Mouse (Mus musculus) T-cell, adult 2 months (primary cell): ENCODE data around the gene Gm16253.

Experiments
- DNase-seq: peaks from one replicate; pipeline ENCODE4 v3.0.0; 2022; ENCODE audit warnings: low spot score

The Gm16253 gene

DNA sequence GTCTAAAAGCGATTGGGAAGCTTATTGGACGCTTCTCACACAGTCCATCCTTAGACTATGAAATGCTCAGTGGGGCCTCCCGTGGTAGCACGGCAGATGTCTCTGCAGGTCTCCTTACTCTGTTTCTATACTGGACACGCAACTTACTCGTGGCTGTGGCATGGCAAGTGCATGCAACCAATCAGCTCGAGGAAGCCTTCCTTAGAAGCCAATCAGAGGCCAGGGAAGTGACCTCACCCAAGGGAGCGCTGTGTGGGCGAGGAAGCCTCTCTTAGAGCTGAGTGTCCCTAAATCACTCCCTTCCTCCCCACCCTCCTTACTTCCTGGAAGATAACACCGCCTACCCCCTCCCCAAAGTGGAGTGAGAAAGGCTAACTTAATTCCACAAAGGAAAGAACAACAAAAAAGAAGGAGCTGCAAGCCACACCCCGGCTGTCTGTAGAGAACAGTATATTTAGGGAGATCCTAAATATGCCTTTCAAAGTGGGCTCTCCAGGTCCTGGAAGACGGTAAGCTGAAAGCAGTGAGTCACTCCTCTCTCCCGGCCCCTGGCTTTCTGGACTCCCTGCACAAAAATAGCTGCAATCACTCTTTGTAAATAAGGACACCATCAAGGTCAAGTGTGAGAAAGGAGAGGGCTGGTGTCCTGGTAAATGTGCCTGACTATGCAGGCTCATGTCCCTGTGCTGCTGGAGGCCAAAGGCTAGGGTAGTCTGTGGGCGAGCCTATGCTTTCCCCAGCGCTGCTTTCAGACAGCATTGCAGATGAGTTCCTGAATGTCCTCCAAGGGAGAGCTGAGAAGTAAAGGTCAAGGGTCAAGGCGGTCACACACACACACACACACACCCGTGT lies at the start of gene Gm16253:
Gene Gm16253, plus strand, starts transcription at position 295 of the 852 bp plus-strand sequence.
- peak; percentile 82 for DNase-seq

DNA sequence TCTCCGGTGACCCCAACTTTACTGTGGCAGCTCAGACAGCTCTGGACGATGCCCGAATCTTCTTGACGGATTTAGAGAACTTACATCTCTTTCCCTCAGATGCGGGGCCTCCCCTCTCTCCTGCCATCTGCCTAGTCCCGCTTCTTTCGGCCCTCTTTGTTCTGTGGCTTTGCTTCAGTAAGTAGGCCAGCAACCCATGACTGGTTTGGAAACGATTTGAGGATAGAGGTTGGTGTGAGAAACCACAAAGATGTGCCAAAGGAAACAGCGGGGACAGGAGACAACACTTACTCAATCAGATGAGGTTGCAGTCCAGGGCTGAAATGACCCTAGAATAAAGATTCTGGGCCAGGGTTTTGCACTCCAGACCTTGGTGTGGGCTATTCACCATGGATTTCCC lies 48.3 kb upstream of the Gm16253 start:
- DNase-seq = no peak

DNA sequence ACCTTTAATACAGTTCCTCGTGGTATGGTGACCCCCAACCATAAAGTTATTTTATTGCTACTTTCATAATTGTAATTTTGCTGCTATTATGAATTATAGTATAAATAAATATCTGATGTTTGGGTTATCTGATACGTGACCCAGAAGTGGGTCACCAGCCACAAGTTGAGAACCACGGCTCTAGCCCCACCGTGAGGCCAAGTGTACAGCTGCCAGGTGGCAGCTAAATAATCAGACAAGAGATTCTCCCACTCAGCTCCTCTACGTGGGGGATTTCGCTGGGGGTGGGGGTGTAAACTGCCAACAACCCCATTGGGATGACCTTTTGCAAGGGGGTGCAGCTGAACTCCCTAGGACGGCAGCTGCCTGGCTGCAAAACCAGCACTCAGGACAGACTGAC lies 44.7 kb upstream of the Gm16253 start:
- no peak for DNase-seq

DNA sequence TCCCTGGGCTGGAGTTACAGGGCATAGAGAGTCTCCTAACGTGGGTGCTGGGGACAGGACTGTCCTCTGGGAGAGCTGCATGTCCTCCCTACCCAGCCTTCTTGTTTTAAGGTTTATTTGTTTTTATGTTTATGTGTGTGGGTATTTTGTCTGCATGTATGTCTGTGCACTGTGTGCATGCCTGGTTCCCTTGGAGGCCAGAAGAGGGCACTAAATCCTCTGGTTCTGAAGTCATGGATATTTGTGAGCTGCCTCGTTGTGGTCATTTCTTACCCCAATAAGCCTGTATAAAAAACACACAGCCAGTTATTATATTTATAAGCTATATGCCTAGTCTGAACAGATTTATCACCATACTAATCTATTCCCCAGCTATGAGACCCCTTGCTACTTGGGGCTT lies 42.5 kb upstream of the Gm16253 start:
- no peak for DNase-seq

DNA sequence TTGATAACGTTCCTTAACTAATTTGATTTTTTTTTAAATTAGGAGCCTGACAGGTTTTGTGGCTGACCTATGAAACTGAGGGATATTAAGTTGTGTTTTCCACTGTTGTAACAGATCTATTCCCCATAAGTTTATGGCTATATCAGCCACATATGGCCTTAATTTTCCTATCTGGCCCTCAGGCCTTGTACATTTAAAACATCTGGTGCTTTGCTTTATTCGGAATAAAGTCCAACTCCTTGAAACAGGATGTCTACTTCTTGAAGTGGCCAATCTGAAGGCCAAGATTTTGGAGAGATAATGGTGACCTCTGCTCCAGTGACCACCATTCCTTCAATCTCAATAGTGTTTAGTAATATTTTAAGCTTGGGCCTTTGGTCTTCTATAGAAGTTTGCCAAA lies 37.5 kb upstream of the Gm16253 start:
- no peak for DNase-seq

DNA sequence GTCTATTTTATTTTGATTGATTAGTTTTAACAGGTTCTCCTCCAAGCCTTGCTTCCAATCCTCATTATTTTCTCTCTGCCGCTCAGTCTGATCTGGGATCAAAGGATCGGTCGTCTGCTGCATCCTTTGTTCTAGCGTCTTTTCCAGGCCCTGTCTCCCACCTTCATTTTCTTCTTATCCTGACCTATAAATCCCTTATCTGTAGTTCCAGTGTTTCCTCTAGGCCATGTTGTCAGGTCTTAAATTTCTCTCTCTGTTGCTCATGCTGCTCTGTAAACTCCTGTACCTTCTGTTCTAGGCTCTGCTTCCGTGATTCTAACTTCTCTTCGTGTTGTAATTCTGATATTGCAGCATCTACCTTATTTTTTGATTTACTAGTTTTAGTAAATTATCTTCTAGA lies 36.0 kb upstream of the Gm16253 start:
- no peak for DNase-seq

DNA sequence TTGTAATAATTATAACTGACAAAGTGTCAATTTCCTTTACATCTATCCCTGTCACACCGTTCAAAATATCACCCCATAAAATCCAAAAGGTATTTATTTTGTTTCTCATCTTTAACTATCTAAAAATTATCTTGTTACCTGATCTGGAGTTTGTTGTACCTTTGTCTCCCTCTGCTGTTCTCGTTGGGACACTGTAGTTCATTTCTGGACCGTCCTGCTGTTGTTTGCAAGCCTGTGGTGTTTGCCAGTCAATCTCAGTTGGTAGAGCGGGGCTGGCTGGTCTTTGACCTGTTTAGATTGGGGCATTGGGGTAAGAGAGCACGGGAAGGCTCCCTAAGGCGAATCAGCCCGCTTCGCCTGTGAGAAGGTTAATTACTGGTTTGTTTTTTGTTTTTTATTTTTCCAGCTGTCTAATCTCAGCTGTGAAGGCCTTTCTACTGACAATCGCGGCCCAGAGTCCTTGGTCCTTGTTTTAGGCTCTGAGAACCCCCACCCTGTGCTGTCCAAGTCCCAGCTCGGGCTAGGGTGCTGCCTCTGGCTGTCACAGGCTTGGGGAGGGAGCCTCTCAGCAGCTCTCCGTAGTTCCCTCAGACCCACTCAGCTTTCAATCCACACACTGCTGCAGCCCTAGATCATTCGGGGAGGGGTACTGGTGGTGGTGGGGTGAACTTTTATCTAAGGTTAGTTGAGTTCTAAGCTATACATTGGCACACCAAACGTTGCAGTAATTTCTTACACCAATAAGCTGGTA lies 35.3 kb upstream of the Gm16253 start:
- no peak for DNase-seq

DNA sequence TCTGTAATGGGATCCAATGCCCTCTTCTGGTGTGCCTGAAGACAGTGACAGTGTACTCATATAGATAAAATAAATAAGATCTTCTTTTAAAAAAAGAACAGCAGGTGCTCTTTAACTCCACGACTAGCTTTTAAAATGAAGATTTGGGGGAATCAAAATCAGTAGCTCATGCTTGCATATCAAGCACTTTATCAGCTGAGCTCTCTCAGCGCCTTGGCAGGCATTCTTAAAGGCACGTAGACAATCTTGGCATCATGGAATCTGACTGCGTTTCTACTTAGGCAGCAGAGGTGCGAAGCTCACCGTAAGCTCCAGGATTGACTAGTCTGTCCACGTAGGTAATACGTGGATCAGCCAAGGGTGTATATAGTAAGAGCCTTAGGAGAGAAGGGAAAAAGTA lies 34.2 kb upstream of the Gm16253 start:
- DNase-seq = no peak

DNA sequence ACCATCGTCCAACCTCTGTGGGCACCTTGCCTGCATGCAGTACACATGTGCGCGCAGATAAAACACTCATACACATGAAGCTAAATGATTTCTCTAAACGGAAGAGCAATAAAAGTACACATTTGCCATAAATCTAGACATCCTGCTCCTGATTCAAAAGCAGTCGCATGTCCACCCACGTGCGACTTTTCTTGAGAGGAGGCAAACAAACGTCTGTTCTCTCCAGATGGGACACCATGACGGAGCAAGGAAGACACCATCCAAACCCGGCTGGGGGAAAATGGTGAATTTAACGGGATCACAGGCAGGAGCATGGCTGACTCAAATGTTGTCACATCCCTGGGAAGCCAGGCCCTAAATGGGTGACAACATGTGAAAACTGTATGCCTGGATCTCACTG lies 33.4 kb upstream of the Gm16253 start:
- DNase-seq = no peak

DNA sequence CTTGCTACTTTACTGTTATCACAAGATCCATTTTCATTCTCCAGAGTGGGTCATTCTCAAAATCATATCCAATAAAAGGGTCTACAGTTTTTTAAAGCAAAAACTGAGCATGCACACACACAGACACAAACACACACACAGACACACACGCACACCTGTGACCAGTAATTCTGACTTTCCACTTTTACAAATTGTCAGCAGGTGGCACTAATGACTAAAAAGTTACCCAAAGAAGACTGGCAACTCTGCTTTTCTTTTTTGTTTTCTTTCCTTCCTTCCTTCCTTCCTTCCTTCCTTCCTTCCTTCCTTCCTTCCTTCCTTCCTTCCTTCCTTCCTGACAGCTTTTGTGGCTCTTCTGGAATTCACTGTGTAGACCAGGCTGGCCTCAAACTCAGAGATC lies 31.2 kb upstream of the Gm16253 start:
- DNase-seq = no peak

DNA sequence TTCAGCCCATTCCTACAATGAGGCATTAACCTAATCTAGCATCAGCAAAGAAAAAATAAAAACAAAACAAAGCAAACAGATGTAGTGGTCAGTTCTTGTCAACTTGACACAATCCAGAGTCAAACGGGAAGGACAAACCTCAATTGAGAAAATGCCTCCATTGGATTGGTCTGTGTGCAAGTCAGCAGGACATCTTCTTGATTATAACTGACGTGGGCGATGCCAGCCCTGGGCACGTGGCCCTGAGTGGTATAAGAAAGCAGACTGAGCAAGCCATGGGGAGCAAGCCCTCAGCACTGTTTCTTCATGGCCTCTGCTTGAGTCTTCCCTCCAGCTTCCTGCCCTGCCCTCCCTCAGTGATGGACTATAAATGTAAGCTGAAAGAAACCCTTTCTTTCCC lies 29.9 kb upstream of the Gm16253 start:
- DNase-seq = no peak

DNA sequence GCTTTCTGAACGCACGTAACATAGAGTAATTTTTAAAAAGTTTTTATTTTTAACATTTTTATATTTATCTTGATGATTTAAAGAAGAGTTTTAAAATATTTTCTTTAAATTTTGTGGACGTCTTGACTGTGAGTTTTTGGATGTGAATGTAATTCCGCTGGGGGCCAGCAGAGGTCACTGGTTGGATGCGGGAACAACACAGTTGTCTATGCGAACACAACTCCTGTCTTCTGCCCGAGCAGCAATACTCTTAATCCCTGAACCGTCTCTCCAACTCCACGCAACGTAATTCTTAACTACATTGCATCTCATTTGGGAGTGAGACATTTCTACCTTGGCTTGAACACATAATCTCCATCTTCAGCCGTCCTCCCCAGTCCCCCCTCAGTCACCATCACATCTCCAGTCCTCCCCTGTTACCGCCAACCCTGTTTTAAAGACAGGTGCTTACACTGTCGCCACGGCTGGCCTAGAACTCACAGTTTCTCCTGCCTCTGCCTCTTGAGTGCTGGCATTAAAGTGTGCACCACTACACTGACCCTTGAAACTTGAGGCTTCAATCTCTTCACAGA lies 29.3 kb upstream of the Gm16253 start:
- DNase-seq = peak; percentile 77

DNA sequence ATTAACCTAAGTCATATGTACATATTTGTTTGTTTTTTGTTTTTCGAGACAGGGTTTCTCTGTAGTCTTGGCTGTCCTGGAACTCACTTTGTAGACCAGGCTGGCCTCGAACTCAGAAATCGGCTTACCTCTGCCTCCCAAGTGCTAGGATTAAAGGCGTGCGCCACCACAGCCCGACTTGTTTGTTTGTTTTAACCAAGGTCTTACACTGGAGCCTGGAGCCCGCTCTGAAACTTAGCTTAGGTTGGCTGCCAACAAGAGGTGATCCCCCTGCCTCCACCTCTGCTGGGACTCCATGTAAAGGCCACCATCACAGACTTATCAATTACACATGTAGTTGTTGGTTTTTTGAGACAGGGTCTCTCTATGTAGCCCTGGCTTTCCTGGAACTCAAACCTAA lies 28.0 kb upstream of the Gm16253 start:
- no peak for DNase-seq

DNA sequence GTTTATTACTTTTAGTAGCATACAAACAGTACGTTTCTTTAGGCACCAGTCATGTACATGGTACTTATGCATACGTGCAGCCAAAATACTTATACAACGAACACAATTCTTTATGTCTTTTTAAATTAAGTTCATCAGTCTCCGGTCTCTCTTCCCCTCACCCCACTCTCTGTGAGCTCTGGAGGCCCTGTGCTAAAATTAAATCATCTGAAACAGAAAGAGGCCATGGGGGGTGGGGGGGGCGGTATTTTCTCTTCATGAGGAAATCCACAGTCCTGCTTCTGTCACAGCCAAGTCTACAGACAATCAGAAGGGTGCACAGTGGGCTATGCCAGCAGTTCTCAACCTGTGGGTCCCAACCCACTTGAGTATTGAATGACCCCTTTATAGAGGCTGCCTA lies 27.4 kb upstream of the Gm16253 start:
- DNase-seq = no peak

DNA sequence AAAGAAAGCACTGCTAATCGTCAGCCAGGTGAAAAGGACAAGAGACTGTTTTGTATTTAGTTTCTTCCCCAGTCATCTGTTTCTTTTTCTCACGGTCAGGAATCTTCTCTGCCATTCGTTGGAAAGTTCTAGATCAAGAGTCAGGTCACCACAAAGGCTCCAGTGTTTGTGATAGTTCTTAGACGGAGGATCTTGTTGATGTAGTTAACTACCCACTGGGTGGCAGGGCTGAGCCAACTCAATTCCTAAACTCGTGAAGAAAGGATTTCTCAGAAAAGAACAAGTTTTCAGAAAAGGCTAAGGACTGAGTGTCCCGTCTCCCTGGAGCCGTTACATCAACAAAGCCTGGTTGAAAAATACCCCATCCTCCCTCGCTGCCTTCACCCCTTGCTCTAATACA lies 25.6 kb upstream of the Gm16253 start:
- DNase-seq = peak; percentile 73

DNA sequence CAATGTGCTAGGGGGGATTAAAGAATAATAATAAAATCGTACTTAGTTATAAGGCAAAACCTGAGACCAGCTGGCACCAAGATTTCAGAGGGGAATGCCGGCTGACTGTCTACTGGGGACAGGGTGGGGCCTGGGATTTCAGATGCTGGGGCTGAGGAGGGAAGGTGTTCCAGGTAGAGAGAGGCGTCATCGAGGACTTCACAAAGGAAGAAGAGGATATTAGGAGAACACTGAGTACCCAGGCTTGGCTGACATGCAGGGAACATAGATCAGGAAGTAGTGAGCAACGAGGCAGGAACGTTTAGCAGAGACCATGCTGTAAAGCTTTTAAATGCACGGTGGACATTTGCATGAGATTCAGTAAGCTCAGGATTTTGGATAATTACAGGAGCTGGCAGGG lies 24.9 kb upstream of the Gm16253 start:
- no peak for DNase-seq

DNA sequence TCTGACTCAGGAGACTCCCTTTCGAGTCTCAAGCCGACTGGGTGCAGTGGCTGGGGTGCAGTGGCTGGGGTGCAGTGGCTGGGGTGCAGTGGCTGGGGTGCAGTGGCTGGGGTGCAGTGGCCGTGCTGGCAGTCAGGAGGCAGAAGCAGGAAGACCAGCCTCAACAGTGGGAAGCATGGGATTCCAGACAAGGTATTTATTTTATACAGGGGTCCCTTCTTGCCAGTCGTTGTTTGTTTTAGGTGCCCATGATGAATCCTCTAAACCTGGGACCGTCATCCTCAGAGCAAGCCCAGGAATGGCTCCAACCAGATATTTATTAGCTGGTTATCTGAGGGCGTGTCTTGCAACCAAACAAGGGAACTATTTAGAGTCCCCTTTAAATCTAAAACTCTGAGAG lies 23.2 kb upstream of the Gm16253 start:
- DNase-seq = no peak

DNA sequence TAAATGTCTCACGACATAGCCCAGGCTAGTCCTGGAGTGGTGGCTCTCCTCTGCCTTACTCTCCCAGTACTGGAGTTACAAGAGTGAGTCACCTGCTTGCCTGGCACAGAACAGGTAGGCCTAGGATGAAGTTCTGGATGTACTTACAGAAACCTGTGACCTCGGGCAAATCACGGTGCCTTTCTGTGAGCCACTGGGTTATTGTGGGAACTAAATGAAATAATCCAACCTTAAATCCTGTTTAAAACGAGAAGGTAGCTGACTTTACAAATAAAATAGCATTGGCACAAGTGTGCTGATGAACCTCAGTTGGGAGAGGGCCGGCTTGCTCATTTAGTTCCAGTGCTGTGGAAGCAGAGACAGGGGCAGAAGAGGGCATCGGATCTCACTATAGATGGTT lies 22.5 kb upstream of the Gm16253 start:
- DNase-seq = no peak

DNA sequence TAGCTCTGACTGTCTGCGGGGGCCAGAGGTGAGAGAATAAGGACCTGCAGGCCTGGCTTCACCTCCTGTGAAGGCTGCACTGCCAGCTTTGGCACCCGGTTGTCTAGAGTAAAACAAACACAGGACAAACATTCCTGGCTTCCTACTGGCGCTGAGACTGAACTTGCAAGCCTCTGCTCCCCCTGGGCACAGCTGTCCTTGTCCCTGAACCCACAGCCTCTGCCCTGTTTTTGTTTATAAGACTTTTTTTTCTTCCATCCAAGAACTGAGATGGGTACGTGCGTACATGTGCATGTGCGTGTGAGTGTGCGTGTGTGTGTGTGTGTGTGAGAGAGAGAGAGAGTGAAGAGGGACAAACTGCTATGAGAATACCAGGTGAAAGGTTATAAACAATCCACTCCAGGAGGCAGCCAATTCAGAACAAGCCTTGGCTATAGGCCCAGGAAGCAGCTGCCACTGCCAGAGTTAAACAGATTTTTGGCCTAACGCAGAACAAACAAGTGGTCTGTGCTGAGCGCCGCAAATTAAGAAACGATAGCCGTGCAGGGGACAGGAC lies 21.7 kb upstream of the Gm16253 start:
- peak; percentile 60 for DNase-seq

DNA sequence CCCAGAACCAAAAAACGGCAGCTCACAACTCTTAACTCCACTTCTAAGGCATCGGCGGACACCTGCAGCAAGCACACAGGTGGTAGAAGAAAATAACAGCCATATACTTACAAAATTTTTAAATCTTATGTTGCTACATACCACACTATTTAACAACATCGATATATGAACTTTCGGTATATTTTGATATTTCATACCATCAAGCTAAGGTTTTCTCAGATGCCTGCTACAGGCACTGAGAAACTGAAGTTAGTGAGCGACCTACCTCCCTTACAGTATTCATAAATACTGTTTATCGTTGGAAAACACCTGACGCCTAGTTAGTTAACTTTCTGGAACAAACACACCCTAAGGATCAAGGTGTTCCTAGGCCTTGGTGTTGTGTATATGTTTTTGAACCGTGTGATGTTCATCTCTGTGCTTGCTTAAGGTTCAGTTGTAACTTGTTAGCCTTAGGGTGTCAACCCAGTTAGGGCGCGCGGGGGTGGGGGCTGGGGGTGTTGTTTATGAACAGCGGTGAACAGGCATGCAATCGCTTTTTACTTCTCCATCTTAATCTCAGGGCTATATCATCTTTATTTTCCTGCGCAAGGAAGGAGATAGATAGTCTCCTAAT lies 20.7 kb upstream of the Gm16253 start:
- DNase-seq = peak; percentile 32

DNA sequence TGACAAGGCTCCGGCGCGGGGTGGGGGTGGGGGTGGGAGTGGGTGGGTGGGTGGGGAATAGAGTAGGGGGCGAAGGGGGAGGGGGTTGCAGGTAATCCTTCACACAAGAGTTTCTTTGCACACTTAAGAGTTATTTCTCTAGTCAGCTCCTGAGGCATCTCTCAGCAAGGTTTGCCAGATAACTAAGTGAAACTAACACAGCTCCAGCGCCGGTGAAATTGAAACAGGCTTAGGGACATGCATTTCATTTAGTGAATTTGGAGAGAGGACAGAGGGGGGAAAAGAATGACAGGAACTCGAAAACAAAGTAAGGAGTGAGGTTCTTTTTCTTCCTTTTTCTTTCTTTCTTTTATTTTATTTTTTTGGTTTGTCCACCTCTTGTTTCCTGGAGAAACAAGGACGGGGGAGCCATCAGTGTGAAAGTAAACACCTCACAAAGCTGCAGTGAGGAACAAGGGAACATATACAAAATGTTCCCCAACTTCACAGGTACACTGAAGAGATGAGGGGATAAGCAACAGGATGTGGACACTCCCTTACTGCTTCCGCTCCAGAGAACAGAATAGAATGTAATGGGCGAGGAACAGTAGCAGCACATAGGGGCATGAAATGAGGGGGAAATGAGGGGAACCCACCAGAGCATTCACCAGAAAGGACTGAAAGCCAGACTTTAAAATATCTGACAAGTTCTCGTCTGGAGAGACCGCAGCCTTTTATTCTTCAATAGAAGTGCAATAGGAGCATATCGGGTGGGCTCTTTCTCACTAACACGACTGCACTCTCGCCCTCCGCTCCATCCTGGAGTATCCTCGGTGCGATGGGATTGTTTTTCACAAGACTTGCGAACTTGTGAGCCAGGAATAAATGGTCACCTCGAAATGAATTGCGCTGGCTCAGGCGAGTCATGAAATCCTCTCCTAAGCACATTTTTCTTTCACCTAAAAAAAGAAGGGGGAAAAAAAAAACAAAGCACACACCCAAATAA lies 19.8 kb upstream of the Gm16253 start:
- peak; percentile 75 for DNase-seq
